Mouse (Mus musculus) stomach, postnatal 0 days (tissue): ENCODE measurements at regions not wholly inside any gene's neighbourhood (a gene's known extent, or its start where the extent isn't known, plus 50 kb on each side); places are given as distances from the start of the nearest gene placed in this dataset.

Experiments
- CTCF ChIP-seq: IDR thresholded peaks from 2 replicates; pipeline ENCODE4 v1.5.1; 2016; ENCODE audit warnings: antibody characterized with exemption, low read depth, mild to moderate bottlenecking, moderate library complexity
- EP300 ChIP-seq: optimal IDR thresholded peaks from 2 replicates; pipeline ENCODE3; 2016; ENCODE audit warnings: antibody characterized with exemption

DNA sequence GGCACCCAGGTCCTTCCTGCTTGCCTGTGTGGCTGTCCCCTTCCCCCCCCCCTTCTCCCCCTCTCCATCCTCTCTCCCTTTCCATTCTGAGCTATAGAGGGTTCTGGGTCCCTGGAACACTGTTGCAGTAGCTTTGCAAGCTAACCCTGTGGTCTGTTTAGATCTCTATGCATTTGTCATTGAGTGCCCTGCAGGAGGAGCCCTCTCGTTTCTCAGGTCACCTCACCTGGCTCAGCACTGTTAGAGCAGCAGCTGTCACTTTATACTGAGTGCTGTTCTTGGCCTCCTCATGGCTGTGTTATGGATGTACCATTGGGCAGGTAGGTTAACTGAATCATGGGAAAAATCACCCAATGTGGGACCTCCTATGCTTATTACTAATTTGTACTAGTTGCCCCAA is 543.0 kb downstream of the Med13l start:
- TF ChIP-seq CTCF (peak; percentile 53), EP300 (no peak)
